12 mouse cellular contexts compared by ENCODE assay signal in the genomic region with DNA sequence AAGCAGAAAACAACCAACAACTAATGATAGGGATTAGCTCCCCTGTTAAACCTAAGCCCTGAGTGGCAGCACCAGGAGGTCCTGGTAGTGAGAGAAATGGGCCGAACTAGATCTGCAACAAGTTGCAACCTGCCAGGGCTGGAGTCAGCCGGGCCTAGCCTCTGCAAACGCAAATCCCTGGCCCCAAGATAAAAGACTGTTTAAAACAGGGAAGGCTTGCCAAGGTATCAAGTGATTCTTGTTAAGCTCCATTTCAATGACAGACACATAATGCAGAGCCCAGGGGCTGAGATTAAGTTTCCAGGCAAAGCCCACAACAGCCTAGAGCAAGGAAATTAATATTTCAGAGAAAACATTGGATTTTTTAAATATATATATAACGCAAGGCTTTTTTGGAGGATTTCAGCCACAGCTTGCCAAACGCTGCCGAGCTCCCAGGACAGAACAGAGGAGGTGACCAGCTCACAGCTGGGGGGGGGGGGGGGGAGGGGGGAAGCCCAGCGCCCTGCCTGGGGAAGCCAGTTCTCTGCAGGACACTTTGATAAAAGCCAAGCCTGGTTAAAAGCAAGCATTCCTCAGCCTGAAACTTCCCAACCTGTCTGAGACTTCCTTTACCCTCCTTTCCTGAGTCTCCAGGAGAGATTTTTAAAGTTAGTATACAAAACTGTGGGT. TPM values are rescaled to one million over a fixed set of nuclear protein-coding genes. Genes with fewer than 3 reads are reported as not detected.
DNase-seq lines count a peak whose midpoint lies in the region; ATAC-seq and TF ChIP-seq lines count a peak whose summit lies in the region.
"Had no signal": no experiment of that assay in that cellular context is flagged by ENCODE, and none has a peak within 500 bp of the region (broad histone marks: within the 10 kb centered on the region; RNA-seq: fewer than 3 reads in every experiment).

No protein-coding gene starts in this region.

- H3K27me3 ChIP-seq in heart, embryonic 12.5 days (replicated peaks) = no peaks in the 10 kb centered on the region
- H3K27me3 ChIP-seq in lung, embryonic 15.5 days = no peaks in the 10 kb centered on the region
- H3K27me3 ChIP-seq in stomach, embryonic 15.5 days (replicated peaks) = no peaks in the 10 kb centered on the region

- H3K36me3 ChIP-seq in heart, embryonic 12.5 days = peaks cover 13% of the 10 kb centered on the region
- H3K36me3 ChIP-seq in lung, embryonic 15.5 days = peaks cover 24% of the 10 kb centered on the region
- H3K36me3 ChIP-seq in stomach, embryonic 15.5 days = peaks cover 6% of the 10 kb centered on the region; the same call in 1 of the 2 replicates

- H3K9me3 ChIP-seq in heart, embryonic 12.5 days (replicated peaks) = peaks cover 7% of the 10 kb centered on the region; the same call in 1 of the 2 replicates
- H3K9me3 ChIP-seq in lung, embryonic 15.5 days = no peaks in the 10 kb centered on the region
- H3K9me3 ChIP-seq in stomach, embryonic 15.5 days = no peaks in the 10 kb centered on the region

- TF ChIP-seq POLR2A in embryonic fibroblast, embryonic 13.5 days (IDR thresholded peaks at IDR 0.05; ENCODE audit: low read depth, low read length) = no peak

- DNase-seq in heart, postnatal 36 days = no peak
- no peak for DNase-seq in lung, postnatal 4 days
- no peak for DNase-seq in left cerebral cortex, adult 11 months (ENCODE audit: low spot score)
- no peak for DNase-seq in cerebellum, adult 9-11 months
- DNase-seq: adrenal gland, postnatal 36 days; cerebellum, adult 8-10 months; thymus, postnatal 4 days had no signal

- peak overlapping the region; percentile 17; the same call in 1 of the 2 replicates for H3K4me2 ChIP-seq in heart, embryonic 12.5 days
- H3K4me2 ChIP-seq in lung, embryonic 15.5 days = no peak overlapping the region
- H3K4me2 ChIP-seq in stomach, embryonic 15.5 days = no peak overlapping the region

- no peak overlapping the region for H3K9ac ChIP-seq in heart, embryonic 12.5 days
- no peak overlapping the region for H3K9ac ChIP-seq in lung, embryonic 15.5 days
- H3K9ac ChIP-seq in stomach, embryonic 15.5 days = no peak overlapping the region

- no peak overlapping the region for H3K4me3 ChIP-seq in heart, embryonic 12.5 days
- H3K4me3 ChIP-seq in lung, embryonic 15.5 days = no peak overlapping the region
- no peak overlapping the region for H3K4me3 ChIP-seq in embryonic fibroblast, embryonic 13.5 days (ENCODE audit: insufficient read depth, low read length)
- no peak overlapping the region for H3K4me3 ChIP-seq in stomach, embryonic 15.5 days (replicated peaks)

- peak; percentile 37; the same call in 1 of the 2 replicates for ATAC-seq in heart, embryonic 12.5 days (ENCODE audit: insufficient number of reproducible peaks, low FRiP score)
- no peak; the same call in 1 of the 2 replicates for ATAC-seq in lung, embryonic 15.5 days (ENCODE audit: borderline replicate concordance, extremely low read depth, low FRiP score, low TSS enrichment)
- ATAC-seq in stomach, embryonic 15.5 days (ENCODE audit: insufficient read depth, low FRiP score, low read depth) = peak; percentile 44; the same call in 1 of the 2 replicates
- ATAC-seq: hindbrain, postnatal 0 days had no signal

- H3K27ac ChIP-seq in heart, embryonic 12.5 days (ENCODE audit: poor library complexity, severe bottlenecking) = peak overlapping the region; percentile 61
- H3K27ac ChIP-seq in lung, embryonic 15.5 days = peak overlapping the region; percentile 46
- H3K27ac ChIP-seq in embryonic fibroblast, embryonic 13.5 days (ENCODE audit: insufficient read depth, low read length) = peak overlapping the region; percentile 87
- H3K27ac ChIP-seq in stomach, embryonic 15.5 days = peak overlapping the region; percentile 73
- H3K27ac ChIP-seq: hindbrain, postnatal 0 days had no signal

- intact Hi-C loops in heart, postnatal 36 days (cut with DNase I) = no loop called here

- no peak for TF ChIP-seq CTCF in embryonic fibroblast, embryonic 13.5 days (IDR thresholded peaks at IDR 0.05; ENCODE audit: borderline replicate concordance, insufficient read depth, low read length)

- 15% methylated on average over 6 of the region's 7 CpGs for WGBS in heart, embryonic 12.5 days
- WGBS in lung, embryonic 15.5 days = 23% methylated on average over 7 of the region's 7 CpGs
- 23% methylated on average over 7 of the region's 7 CpGs for WGBS in stomach, embryonic 15.5 days

- peaks cover 50% of the 10 kb centered on the region for H3K4me1 ChIP-seq in heart, embryonic 12.5 days (replicated peaks)
- H3K4me1 ChIP-seq in lung, embryonic 15.5 days = peaks cover 50% of the 10 kb centered on the region
- H3K4me1 ChIP-seq in embryonic fibroblast, embryonic 13.5 days (ENCODE audit: control insufficient read depth, insufficient read depth, low read length) = peaks cover 23% of the 10 kb centered on the region
- peaks cover 24% of the 10 kb centered on the region for H3K4me1 ChIP-seq in stomach, embryonic 15.5 days

RNA-seq across cellular contexts. Expression of a gene that starts 24.3 kb away (rescaled TPM):
- 22.0 and 22.3 TPM in 2 replicates for polyA plus RNA-seq in heart, embryonic 12.5 days (2016; fragmentation: Nextera tagmentation; extraction: Ambion mirVana)
- total RNA-seq in heart, postnatal 36 days (2021) = 10 to 100 TPM; 37.0 to 38.3 TPM
- 51.4 and 53.1 TPM in 2 replicates for polyA plus RNA-seq in lung, embryonic 15.5 days (2015; fragmentation: Nextera tagmentation; extraction: Ambion mirVana)
- 91.6 and 117 TPM in 2 replicates for polyA plus RNA-seq in embryonic fibroblast, embryonic 13.5 days (2011; ENCODE audit: insufficient read length, low read depth, missing spikeins)
- polyA plus RNA-seq in stomach, embryonic 15.5 days (2015; fragmentation: Nextera tagmentation; extraction: Ambion mirVana) = 30.8 and 32.6 TPM in 2 replicates
